Mouse (Mus musculus): ENCODE results near the gene Amz1. TPM values are rescaled to one million over a fixed set of nuclear protein-coding genes. Genes with fewer than 3 reads are reported as not detected.
A peak's percentile ranks its signal among the peaks of the same experiment; 100 is the strongest.

The Amz1 gene
- polyA plus RNA-seq, 1 experiment from 2014 or later = 0.96 TPM

- H3K4me2 ChIP-seq (ENCODE audit: low read depth, low read length, severe bottlenecking) = no peak overlapping the region
- no peak overlapping the region for H3K4me3 ChIP-seq (ENCODE audit: low read depth, low read length)
- WGBS = 88% methylated on average over 4 of the region's 4 CpGs
- H3K9me3 ChIP-seq (ENCODE audit: control insufficient read depth, low read length) = no peaks in the 10 kb centered on the region
- H3K27ac ChIP-seq (ENCODE audit: low read depth, low read length) = no peak overlapping the region
- DNase-seq (ENCODE audit: low spot score) = no peak
- H3K9ac ChIP-seq (ENCODE audit: low read length) = no peak overlapping the region
- H3K4me1 ChIP-seq (replicated peaks; ENCODE audit: control insufficient read depth, insufficient read depth, low read length) = peaks cover 10% of the 10 kb centered on the region; the same call in 1 of the 2 replicates
- ATAC-seq (replicated peaks; ENCODE audit: low FRiP score) = no peak
- no peaks in the 10 kb centered on the region for H3K36me3 ChIP-seq (ENCODE audit: control insufficient read depth, insufficient read depth, low read length)
- no peaks in the 10 kb centered on the region for H3K27me3 ChIP-seq (ENCODE audit: control insufficient read depth, insufficient read depth, low read length)
Observed at GRCm38 (mm10) chr5:140766566-140766965, 42.6 kb downstream of the Amz1 start.

GRCm38 (mm10) chr5:140767704-140768141, 43.8 kb downstream of the Amz1 start:
- no peaks in the 10 kb centered on the region for H3K27me3 ChIP-seq (ENCODE audit: control insufficient read depth, insufficient read depth, low read length)
- H3K27ac ChIP-seq (ENCODE audit: low read depth, low read length) = peak overlapping the region; percentile 77
- peak; percentile 76 for DNase-seq (ENCODE audit: low spot score)
- H3K9ac ChIP-seq (ENCODE audit: low read length) = peak overlapping the region; percentile 25
- ATAC-seq (replicated peaks; ENCODE audit: low FRiP score) = peak; percentile 56; the same call in 1 of the 2 replicates
- peaks cover 12% of the 10 kb centered on the region; the same call in 1 of the 2 replicates for H3K4me1 ChIP-seq (replicated peaks; ENCODE audit: control insufficient read depth, insufficient read depth, low read length)
- H3K4me3 ChIP-seq (ENCODE audit: low read depth, low read length) = no peak overlapping the region
- H3K36me3 ChIP-seq (ENCODE audit: control insufficient read depth, insufficient read depth, low read length) = no peaks in the 10 kb centered on the region
- WGBS = 22% methylated on average over 9 of the region's 9 CpGs
- no peaks in the 10 kb centered on the region for H3K9me3 ChIP-seq (ENCODE audit: control insufficient read depth, low read length)
- H3K4me2 ChIP-seq (ENCODE audit: low read depth, low read length, severe bottlenecking) = no peak overlapping the region

DNA sequence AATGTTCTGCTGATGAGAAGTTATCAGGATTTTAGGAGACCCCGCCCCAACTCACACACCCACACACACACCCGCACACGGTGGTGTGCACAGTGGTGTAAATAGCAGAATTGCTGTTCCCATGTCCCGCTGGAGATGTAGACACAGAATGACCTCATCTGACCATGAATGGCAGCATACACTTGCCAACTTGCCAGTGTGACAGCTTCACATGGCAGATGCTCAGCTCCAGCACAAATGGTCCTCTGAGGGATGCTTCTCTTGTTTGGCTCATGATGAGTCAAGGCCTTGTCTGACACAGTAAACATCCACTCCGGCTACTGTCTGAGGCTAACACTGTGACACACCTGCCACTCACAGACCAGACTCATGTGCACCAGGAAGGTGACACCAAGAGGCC, 44.4 kb downstream of the Amz1 start:
- no peaks in the 10 kb centered on the region for H3K9me3 ChIP-seq (ENCODE audit: control insufficient read depth, low read length)

DNA sequence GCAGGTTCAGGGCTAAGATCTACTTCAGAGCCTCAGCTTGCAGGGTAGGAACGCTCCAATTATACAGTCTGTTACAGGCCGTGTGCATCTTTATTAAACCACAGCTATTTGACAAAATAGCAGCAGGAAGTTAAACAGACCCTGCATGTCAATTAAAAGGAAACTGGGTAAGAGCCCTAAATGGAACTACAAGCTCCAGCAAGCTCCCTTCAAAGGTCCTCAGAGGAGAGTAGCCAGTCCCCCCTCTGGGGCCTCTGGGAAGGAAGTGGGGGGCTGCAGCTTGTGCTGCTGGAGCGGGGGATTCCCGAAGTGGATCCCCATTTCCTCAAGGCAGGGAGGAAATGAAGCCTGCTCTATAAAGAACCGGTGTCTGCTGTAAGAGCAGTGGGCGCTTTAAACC, 47.7 kb downstream of the Amz1 start:
- Histone ChIP-seq H3K27ac (ENCODE audit: low read depth, low read length) (peak overlapping the region; percentile 60; the same call in 1 of the 2 replicates), H3K9me3 (ENCODE audit: control insufficient read depth, low read length) (no peaks in the 10 kb centered on the region), H3K27me3 (ENCODE audit: control insufficient read depth, insufficient read depth, low read length) (no peaks in the 10 kb centered on the region), H3K36me3 (ENCODE audit: control insufficient read depth, insufficient read depth, low read length) (no peaks in the 10 kb centered on the region), H3K4me1 (replicated peaks; ENCODE audit: control insufficient read depth, insufficient read depth, low read length) (peaks cover 12% of the 10 kb centered on the region; the same call in 1 of the 2 replicates), H3K4me3 (ENCODE audit: low read depth, low read length) (no peak overlapping the region), H3K4me2 (ENCODE audit: low read depth, low read length, severe bottlenecking) (no peak overlapping the region), H3K9ac (ENCODE audit: low read length) (no peak overlapping the region)
- 61% methylated on average over 6 of the region's 6 CpGs for WGBS
- DNase-seq (ENCODE audit: low spot score) = no peak
- ATAC-seq (replicated peaks; ENCODE audit: low FRiP score) = no peak

More for the DNA sequence above, 44.4 kb downstream of the Amz1 start:
- 89% methylated on average over 5 of the region's 5 CpGs for WGBS
- peaks cover 12% of the 10 kb centered on the region; the same call in 1 of the 2 replicates for H3K4me1 ChIP-seq (replicated peaks; ENCODE audit: control insufficient read depth, insufficient read depth, low read length)
- H3K27ac ChIP-seq (ENCODE audit: low read depth, low read length) = peak overlapping the region; percentile 77
- peak overlapping the region; percentile 25; the same call in 1 of the 2 replicates for H3K9ac ChIP-seq (ENCODE audit: low read length)
- no peak for ATAC-seq (replicated peaks; ENCODE audit: low FRiP score)
- DNase-seq (ENCODE audit: low spot score) = no peak
- H3K4me3 ChIP-seq (ENCODE audit: low read depth, low read length) = no peak overlapping the region
- no peak overlapping the region for H3K4me2 ChIP-seq (ENCODE audit: low read depth, low read length, severe bottlenecking)
- no peaks in the 10 kb centered on the region for H3K27me3 ChIP-seq (ENCODE audit: control insufficient read depth, insufficient read depth, low read length)
- H3K36me3 ChIP-seq (ENCODE audit: control insufficient read depth, insufficient read depth, low read length) = no peaks in the 10 kb centered on the region

GRCm38 (mm10) chr5:140772158-140772557, 48.2 kb downstream of the Amz1 start:
- Histone ChIP-seq H3K4me3 (ENCODE audit: low read depth, low read length) (no peak overlapping the region), H3K27ac (ENCODE audit: low read depth, low read length) (peak overlapping the region; percentile 60; the same call in 1 of the 2 replicates), H3K9me3 (ENCODE audit: control insufficient read depth, low read length) (no peaks in the 10 kb centered on the region), H3K36me3 (ENCODE audit: control insufficient read depth, insufficient read depth, low read length) (no peaks in the 10 kb centered on the region), H3K9ac (ENCODE audit: low read length) (no peak overlapping the region), H3K27me3 (ENCODE audit: control insufficient read depth, insufficient read depth, low read length) (no peaks in the 10 kb centered on the region), H3K4me1 (replicated peaks; ENCODE audit: control insufficient read depth, insufficient read depth, low read length) (peaks cover 12% of the 10 kb centered on the region; the same call in 1 of the 2 replicates), H3K4me2 (ENCODE audit: low read depth, low read length, severe bottlenecking) (no peak overlapping the region)
- no peak for DNase-seq (ENCODE audit: low spot score)
- ATAC-seq (replicated peaks; ENCODE audit: low FRiP score) = no peak
- 75% methylated on average over 7 of the region's 7 CpGs for WGBS

DNA sequence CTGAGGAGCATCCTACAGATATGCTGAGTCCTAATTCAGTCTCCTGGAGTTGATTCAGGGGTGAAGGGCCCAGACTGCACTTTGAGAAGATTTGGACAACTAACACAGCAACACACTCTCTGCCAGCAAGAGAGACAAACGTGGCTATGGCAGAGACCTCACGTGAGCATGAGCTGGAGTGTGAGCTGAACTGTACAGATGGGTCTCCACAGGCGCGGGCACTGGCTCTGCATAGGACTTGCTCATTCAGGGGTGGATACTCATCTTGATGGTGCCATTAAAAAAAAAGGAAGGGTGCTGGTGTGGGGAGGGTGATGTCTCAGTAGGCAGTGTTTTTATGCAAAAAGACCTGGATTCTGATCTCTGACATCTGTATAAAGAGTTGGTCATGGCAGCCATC, 51.2 kb downstream of the Amz1 start:
- ATAC-seq (replicated peaks; ENCODE audit: low FRiP score) (no peak), DNase-seq (ENCODE audit: low spot score) (no peak)
- no peaks in the 10 kb centered on the region for H3K27me3 ChIP-seq (ENCODE audit: control insufficient read depth, insufficient read depth, low read length)
- no peaks in the 10 kb centered on the region for H3K36me3 ChIP-seq (ENCODE audit: control insufficient read depth, insufficient read depth, low read length)
- no peak overlapping the region for H3K9ac ChIP-seq (ENCODE audit: low read length)
- H3K4me2 ChIP-seq (ENCODE audit: low read depth, low read length, severe bottlenecking) = no peak overlapping the region
- H3K27ac ChIP-seq (ENCODE audit: low read depth, low read length) = no peak overlapping the region
- no peak overlapping the region for H3K4me3 ChIP-seq (ENCODE audit: low read depth, low read length)
- no peaks in the 10 kb centered on the region for H3K9me3 ChIP-seq (ENCODE audit: control insufficient read depth, low read length)
- peaks cover 4% of the 10 kb centered on the region; the same call in 1 of the 2 replicates for H3K4me1 ChIP-seq (replicated peaks; ENCODE audit: control insufficient read depth, insufficient read depth, low read length)
- WGBS = 90% methylated on average over 4 of the region's 4 CpGs

DNA sequence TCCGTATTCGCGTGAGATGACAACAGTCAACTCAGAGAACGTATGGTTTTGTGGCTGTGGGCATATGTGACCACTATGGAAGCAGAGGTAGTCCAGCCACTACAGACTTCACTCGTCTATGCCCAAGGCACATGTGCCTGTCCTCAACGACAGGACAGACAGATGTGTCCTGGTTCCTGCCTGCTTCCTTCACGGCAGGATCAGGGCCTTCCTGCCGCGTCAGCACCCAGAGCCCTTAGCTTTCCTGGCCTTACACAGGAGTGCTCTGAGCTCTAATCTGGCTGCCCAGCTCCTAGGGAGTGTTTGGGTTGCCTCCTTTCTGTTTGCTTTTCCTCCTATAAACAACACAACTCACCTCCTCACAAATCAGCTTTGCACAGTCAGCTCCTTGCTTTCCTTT, 53.0 kb downstream of the Amz1 start:
- Histone ChIP-seq H3K9me3 (ENCODE audit: control insufficient read depth, low read length) (no peaks in the 10 kb centered on the region), H3K4me1 (replicated peaks; ENCODE audit: control insufficient read depth, insufficient read depth, low read length) (no peaks in the 10 kb centered on the region), H3K4me2 (ENCODE audit: low read depth, low read length, severe bottlenecking) (no peak overlapping the region), H3K4me3 (ENCODE audit: low read depth, low read length) (no peak overlapping the region), H3K27ac (ENCODE audit: low read depth, low read length) (no peak overlapping the region), H3K9ac (ENCODE audit: low read length) (no peak overlapping the region), H3K36me3 (ENCODE audit: control insufficient read depth, insufficient read depth, low read length) (no peaks in the 10 kb centered on the region), H3K27me3 (ENCODE audit: control insufficient read depth, insufficient read depth, low read length) (no peaks in the 10 kb centered on the region)
- WGBS = 86% methylated on average over 9 of the region's 9 CpGs
- DNase-seq (ENCODE audit: low spot score) (no peak), ATAC-seq (replicated peaks; ENCODE audit: low FRiP score) (no peak)

DNA sequence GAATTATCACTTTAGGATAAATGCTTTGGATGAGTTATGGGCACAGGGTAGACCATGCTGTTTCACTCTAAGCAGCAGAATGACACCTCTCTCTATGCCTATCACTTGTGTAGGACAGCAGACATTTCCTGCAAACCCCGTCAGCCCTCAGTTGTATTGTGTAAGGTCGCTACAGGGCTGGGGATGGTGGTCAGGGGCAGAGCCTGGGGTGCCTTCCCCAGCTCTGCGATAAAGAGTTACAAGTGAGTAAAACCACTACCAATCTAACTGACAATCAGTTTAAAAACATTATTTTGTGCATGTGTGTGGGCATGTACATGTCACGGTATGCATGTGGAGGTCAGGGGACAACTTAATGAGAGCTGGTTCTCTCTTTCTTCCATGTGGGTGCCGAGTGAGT, 57.2 kb downstream of the Amz1 start:
- Histone ChIP-seq H3K4me2 (ENCODE audit: low read depth, low read length, severe bottlenecking) (no peak overlapping the region), H3K27me3 (ENCODE audit: control insufficient read depth, insufficient read depth, low read length) (no peaks in the 10 kb centered on the region), H3K4me1 (replicated peaks; ENCODE audit: control insufficient read depth, insufficient read depth, low read length) (no peaks in the 10 kb centered on the region), H3K4me3 (ENCODE audit: low read depth, low read length) (no peak overlapping the region), H3K9me3 (ENCODE audit: control insufficient read depth, low read length) (no peaks in the 10 kb centered on the region), H3K9ac (ENCODE audit: low read length) (no peak overlapping the region), H3K27ac (ENCODE audit: low read depth, low read length) (no peak overlapping the region), H3K36me3 (ENCODE audit: control insufficient read depth, insufficient read depth, low read length) (no peaks in the 10 kb centered on the region; the same call in 1 of the 2 replicates)
- 91% methylated on average over 5 of the region's 5 CpGs for WGBS
- DNase-seq (ENCODE audit: low spot score) (no peak), ATAC-seq (replicated peaks; ENCODE audit: low FRiP score) (no peak)

- no peak overlapping the region for H3K4me3 ChIP-seq (ENCODE audit: low read depth, low read length)
- no peaks in the 10 kb centered on the region for H3K9me3 ChIP-seq (ENCODE audit: control insufficient read depth, low read length)
- H3K36me3 ChIP-seq (ENCODE audit: control insufficient read depth, insufficient read depth, low read length) = no peaks in the 10 kb centered on the region; the same call in 1 of the 2 replicates
- no peak overlapping the region for H3K27ac ChIP-seq (ENCODE audit: low read depth, low read length)
- no peak for ATAC-seq (replicated peaks; ENCODE audit: low FRiP score)
- no peak for DNase-seq (ENCODE audit: low spot score)
- H3K4me1 ChIP-seq (replicated peaks; ENCODE audit: control insufficient read depth, insufficient read depth, low read length) = no peaks in the 10 kb centered on the region
- 93% methylated on average over 8 of the region's 8 CpGs for WGBS
- no peak overlapping the region for H3K4me2 ChIP-seq (ENCODE audit: low read depth, low read length, severe bottlenecking)
- H3K9ac ChIP-seq (ENCODE audit: low read length) = no peak overlapping the region
- no peaks in the 10 kb centered on the region for H3K27me3 ChIP-seq (ENCODE audit: control insufficient read depth, insufficient read depth, low read length)
Observed at GRCm38 (mm10) chr5:140781886-140782572, 58.1 kb downstream of the Amz1 start.

Measured in forebrain, embryonic 11.5 days (tissue).